Mouse (Mus musculus) ES-Bruce4 (cell line): ENCODE results near the gene Col9a2. TPM values are rescaled to one million over a fixed set of nuclear protein-coding genes. Genes with fewer than 3 reads are reported as not detected.

Experiments used
- H3K27ac ChIP-seq: 2 replicates; pipeline ENCODE4 v1.5.1; 2012; ENCODE audit warnings: low read length, inconsistent platforms; ENCODE audit not compliant: insufficient read depth
- H3K27me3 ChIP-seq: 2 replicates; pipeline ENCODE4 v1.6.1; 2012; ENCODE audit warnings: mild to moderate bottlenecking, low read length, inconsistent platforms; ENCODE audit not compliant: control insufficient read depth, poor library complexity, insufficient read depth, severe bottlenecking
- H3K36me3 ChIP-seq: 2 replicates; pipeline ENCODE4 v1.6.1; 2012; ENCODE audit warnings: inconsistent platforms, mild to moderate bottlenecking, low read length, moderate library complexity; ENCODE audit not compliant: control insufficient read depth, poor library complexity, insufficient read depth, severe bottlenecking
- H3K4me1 ChIP-seq: one replicate; pipeline ENCODE4 v1.8.1; 2011; ENCODE audit warnings: low read length; ENCODE audit not compliant: control insufficient read depth, insufficient read depth
- H3K4me3 ChIP-seq: 2 replicates; pipeline ENCODE4 v1.5.1; 2011; ENCODE audit warnings: low read depth, mild to moderate bottlenecking, low read length
- H3K9ac ChIP-seq: 2 replicates; pipeline ENCODE4 v1.6.1; 2012; ENCODE audit warnings: low read depth, mild to moderate bottlenecking, inconsistent platforms; ENCODE audit not compliant: poor library complexity, severe bottlenecking
- H3K9me3 ChIP-seq: replicated peaks from 2 replicates; pipeline ENCODE4 v1.6.1; 2012; ENCODE audit warnings: mild to moderate bottlenecking, low read length, inconsistent platforms; ENCODE audit not compliant: control insufficient read depth, poor library complexity, insufficient read depth, severe bottlenecking
- CTCF ChIP-seq: IDR thresholded peaks from one replicate; pipeline ENCODE4 v1.8.1; 2011; ENCODE audit warnings: low read depth, low read length
- EP300 ChIP-seq: IDR thresholded peaks from 2 replicates; pipeline ENCODE4 v1.6.1; 2011; ENCODE audit warnings: low read depth, low read length; ENCODE audit not compliant: insufficient read depth
- POLR2A ChIP-seq: IDR thresholded peaks from one replicate; pipeline ENCODE4 v1.8.1; 2011; ENCODE audit warnings: low read length; ENCODE audit not compliant: insufficient read depth
- polyA plus RNA-seq: library from polyadenylated mRNA; stranded (reverse); fragments of >200 nt; gene quantifications from 2 replicates; pipeline ENCODE4 v1.2.4, GENCODE M21; 2011; ENCODE audit warnings: low read depth; ENCODE audit not compliant: missing spikeins, insufficient read depth, insufficient read length

Col9a2 gene
- polyA plus RNA-seq, 1 experiment = 5.8 TPM

DNA sequence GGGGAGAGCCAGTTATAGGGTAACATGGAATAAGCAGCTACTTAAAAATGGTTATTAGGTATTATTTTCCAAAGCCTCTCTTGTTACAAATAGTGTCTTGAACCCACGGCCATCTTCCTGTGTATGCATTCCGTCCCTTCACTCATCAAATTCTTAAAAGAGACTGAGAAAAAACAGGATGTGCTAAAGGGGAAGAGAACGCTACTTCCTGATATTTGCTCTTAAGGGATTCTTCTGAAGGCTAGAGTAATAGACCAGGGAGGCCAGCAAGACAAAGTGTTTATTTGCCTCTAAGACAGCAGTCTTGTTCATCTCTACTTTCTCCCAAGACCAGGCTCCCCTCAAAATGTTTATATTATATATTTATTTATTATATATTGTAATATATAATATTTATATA is 20.9 kb upstream of the Col9a2 start:
- Histone ChIP-seq H3K4me1 (no peaks in the 10 kb centered on the region), H3K36me3 (no peaks in the 10 kb centered on the region), H3K27me3 (no peaks in the 10 kb centered on the region), H3K4me3 (no peak overlapping the region), H3K9ac (no peak overlapping the region), H3K9me3 (no peaks in the 10 kb centered on the region), H3K27ac (no peak overlapping the region)
- TF ChIP-seq CTCF = no peak
- no peak for TF ChIP-seq POLR2A
- TF ChIP-seq EP300 = no peak

DNA sequence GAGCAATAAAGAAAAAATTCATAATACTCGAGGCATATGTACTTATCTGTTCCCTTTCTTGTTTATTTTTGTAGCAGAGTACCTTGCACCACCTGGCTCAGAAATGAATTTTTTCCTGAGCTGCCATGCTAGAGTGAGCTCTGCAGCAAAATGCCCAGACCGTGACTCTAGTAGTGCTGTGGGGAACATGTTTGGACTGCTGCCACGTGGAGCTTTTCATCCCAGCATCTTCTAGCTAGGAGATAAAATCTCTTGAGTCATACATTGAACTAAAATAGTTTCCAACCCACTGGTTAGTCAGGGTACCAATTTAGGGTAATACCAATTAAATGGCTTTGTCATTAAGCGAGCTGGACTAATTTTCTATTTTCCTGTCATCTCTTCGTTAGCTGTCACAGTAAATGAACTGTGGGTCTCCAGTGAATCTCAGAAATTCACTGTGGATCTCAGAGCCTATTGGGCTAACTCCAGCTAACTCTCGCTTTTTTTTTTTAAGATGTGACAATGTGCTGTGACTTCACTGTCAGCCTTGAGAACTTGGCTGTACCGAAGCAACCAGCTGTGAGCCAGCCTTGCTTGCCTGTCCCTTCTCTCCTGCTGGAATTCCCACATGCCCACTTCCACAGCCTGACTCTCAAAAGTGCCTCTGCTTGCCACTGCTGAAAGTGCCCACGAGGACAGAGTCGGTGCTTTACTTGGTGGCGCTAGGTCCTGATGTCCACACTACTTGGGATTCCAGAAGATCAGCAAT is 19.0 kb upstream of the Col9a2 start:
- H3K27me3 ChIP-seq = no peaks in the 10 kb centered on the region
- H3K27ac ChIP-seq = no peak overlapping the region
- no peak overlapping the region for H3K9ac ChIP-seq
- H3K36me3 ChIP-seq = no peaks in the 10 kb centered on the region
- H3K9me3 ChIP-seq = no peaks in the 10 kb centered on the region
- no peaks in the 10 kb centered on the region for H3K4me1 ChIP-seq
- H3K4me3 ChIP-seq = no peak overlapping the region
- TF ChIP-seq EP300 = no peak
- no peak for TF ChIP-seq CTCF
- no peak for TF ChIP-seq POLR2A

DNA sequence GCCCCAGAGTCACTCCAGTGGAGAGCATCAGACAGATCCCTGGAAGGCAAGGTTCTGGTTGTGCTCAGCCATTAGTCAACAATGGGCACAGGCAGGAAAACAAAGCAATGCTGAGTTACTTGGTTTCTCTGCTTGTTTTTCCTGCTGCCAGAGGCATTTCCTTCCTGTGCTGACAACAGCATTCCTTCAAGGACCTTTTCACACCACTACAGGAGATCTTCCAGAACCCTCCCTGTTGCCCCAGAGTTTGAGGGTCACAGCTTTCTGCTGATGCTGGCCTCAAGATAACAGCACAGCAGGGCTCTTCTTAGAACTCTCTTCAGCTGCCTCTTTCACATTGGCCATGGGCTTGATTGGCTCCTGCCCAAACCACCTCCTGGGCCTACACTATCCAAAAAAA is 17.3 kb upstream of the Col9a2 start:
- Histone ChIP-seq H3K9ac (no peak overlapping the region), H3K4me3 (no peak overlapping the region), H3K36me3 (no peaks in the 10 kb centered on the region), H3K27ac (no peak overlapping the region), H3K27me3 (no peaks in the 10 kb centered on the region), H3K4me1 (no peaks in the 10 kb centered on the region), H3K9me3 (no peaks in the 10 kb centered on the region)
- TF ChIP-seq POLR2A (no peak), EP300 (no peak), CTCF (no peak)

DNA sequence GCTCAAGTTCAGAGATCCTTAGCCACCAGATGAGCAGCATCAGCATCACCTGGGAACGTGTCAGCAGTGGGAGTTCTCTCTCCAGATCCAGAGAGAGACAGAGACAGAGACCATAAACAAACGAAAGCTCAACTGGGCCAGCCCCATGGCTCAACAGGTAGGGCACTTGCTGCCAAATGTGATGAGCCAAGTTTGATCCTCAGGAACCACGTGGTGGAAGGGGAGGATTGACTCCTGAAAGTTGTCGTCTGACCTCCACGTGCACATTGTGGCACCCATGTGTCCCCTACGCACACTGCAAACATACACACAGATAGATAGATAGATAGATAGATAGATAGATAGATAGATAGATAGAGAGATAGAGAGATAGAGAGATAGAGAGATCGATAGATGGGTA is 15.7 kb upstream of the Col9a2 start:
- H3K4me1 ChIP-seq = no peaks in the 10 kb centered on the region
- H3K9me3 ChIP-seq = no peaks in the 10 kb centered on the region
- no peak overlapping the region for H3K4me3 ChIP-seq
- H3K27ac ChIP-seq = no peak overlapping the region
- TF ChIP-seq CTCF = no peak
- no peak for TF ChIP-seq EP300
- TF ChIP-seq POLR2A = no peak
- H3K9ac ChIP-seq = no peak overlapping the region
- no peaks in the 10 kb centered on the region for H3K27me3 ChIP-seq
- no peaks in the 10 kb centered on the region for H3K36me3 ChIP-seq

DNA sequence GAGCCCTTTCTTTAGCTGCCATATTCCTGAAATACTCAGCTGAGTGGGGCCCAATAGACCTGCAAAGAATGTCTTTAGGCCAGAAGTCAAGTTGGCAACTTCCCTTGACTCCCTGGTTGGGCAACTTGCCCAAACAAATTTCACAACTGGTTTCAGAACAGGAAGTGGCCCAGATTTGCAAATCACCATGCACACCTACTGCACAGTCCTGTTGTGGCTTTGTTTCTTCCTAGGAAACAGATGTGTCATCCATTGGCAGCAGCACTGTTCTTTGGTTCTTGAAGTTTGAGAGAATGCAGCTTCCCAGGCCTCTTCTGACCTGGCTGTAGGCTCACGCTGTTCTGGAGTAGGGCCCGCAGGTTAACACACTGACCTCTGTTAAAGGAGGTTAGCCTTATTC is 15.2 kb upstream of the Col9a2 start:
- Histone ChIP-seq H3K36me3 (no peaks in the 10 kb centered on the region), H3K27me3 (no peaks in the 10 kb centered on the region), H3K27ac (no peak overlapping the region), H3K4me3 (no peak overlapping the region), H3K4me1 (no peaks in the 10 kb centered on the region), H3K9me3 (no peaks in the 10 kb centered on the region), H3K9ac (no peak overlapping the region)
- no peak for TF ChIP-seq EP300

DNA sequence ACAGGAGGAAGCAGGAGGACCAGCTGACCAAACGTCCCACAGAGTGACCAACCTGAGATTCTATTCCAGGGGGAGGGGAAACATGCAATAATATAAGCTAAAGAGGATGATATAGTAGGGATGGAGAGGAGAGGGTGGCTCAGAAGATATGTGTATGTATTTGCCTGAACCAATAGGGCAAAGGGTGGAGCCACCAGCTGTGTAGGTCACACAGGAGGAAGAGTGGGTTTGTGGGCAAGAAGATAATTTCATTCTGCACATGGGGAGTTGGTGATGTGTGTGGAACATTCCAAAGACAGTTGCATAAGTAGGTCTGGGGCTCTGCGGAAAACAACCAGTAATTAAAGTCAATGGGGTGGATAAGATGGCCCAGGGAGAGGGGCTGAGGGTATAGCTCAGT is 13.5 kb upstream of the Col9a2 start:
- no peaks in the 10 kb centered on the region for H3K9me3 ChIP-seq
- H3K27me3 ChIP-seq = no peaks in the 10 kb centered on the region
- no peak overlapping the region for H3K27ac ChIP-seq
- no peaks in the 10 kb centered on the region for H3K36me3 ChIP-seq
- H3K9ac ChIP-seq = no peak overlapping the region
- no peak for TF ChIP-seq EP300
- TF ChIP-seq POLR2A = no peak
- TF ChIP-seq CTCF = no peak
- no peaks in the 10 kb centered on the region for H3K4me1 ChIP-seq
- no peak overlapping the region for H3K4me3 ChIP-seq
